Mouse (Mus musculus): ENCODE data around the gene Cfb.
"Not testable (repeated sequence)": the region's sequence is repeated elsewhere in the genome, so short reads cannot be mapped to it uniquely, and the experiment has no call there.

The Cfb gene

DNA sequence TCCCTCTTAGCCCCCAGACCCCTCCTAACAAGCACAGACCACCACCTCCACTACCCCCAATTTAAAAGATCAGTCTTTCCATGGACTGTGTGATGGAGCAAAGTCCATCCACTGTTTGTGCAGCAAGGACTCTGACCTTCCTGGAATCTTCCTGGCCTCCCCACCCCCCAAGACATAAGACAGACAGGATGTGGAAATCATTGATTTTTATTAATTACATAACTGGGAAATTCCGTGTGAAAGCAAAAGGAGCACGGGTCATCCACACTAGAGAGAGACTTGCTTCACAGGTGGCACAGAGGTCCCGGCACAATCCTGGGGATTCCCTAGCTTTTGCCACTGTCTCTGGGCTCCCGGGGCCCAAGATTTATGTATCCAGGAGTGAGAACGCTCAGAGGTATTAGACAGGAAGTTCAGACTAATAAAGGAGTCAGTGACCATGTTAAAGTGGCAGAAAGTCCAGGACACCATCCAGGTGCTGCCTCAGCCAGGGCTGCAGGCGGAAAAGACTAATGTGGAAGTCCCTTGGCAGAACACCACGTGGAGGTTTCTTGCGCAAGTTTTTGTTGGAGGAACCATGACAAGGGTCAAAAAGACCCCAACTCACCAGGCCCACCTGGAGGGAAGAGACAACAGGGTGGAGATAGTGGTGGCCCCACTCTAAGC is at the start of gene Cfb:
Gene Cfb (minus strand): TSS at position 103 of the 666 bp plus-strand sequence.
- in situ Hi-C loops (cut with MboI): no loop called here

DNA sequence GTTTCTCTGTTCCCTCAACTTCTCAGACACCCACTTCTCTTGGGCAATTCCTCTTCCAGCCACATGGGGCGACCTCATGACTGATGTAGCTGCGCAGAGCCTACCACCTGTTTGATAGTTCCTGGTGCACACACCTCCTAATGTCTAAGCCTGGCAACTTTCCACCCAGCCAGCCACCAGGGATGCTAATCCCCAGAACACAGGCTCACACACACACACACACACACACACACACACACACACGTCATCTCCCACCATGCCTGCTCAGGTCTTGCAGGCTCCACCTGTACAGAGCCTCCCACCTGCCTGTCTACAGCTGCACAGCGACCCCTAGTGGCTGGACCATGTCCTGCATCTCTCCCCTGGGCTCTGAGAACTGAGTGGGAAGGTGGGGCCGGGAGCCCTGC is 49.6 kb upstream of the Cfb start:
- in situ Hi-C loops (cut with MboI): loop anchor here (5.0 kb wide), 1 partner anchor 55 kb away; no protein-coding TSS in a partner anchor

- in situ Hi-C loops (cut with MboI): loop anchor here (5.0 kb wide), 1 partner anchor 54 kb away; no protein-coding TSS in a partner anchor
These were observed 48.7 kb upstream of the Cfb start for GRCm38 (mm10) chr17:34910982-34911381.

- in situ Hi-C loops (cut with MboI): no loop called here
These were observed 40.6 kb upstream of the Cfb start for GRCm38 (mm10) chr17:34902895-34903294.

- in situ Hi-C loops (cut with MboI): not testable (repeated sequence)
These were observed 39.6 kb upstream of the Cfb start for GRCm38 (mm10) chr17:34901948-34902347.

- in situ Hi-C loops (cut with MboI): not testable (repeated sequence)
These were observed 38.5 kb upstream of the Cfb start for GRCm38 (mm10) chr17:34900826-34901225.

- in situ Hi-C loops (cut with MboI): no loop called here
These were observed 37.5 kb upstream of the Cfb start for GRCm38 (mm10) chr17:34899890-34900243.

- in situ Hi-C loops (cut with MboI): no loop called here
These were observed 37.0 kb upstream of the Cfb start for GRCm38 (mm10) chr17:34899053-34899889.

- in situ Hi-C loops (cut with MboI): no loop called here
These were observed 36.4 kb upstream of the Cfb start for GRCm38 (mm10) chr17:34898706-34899052.

DNA sequence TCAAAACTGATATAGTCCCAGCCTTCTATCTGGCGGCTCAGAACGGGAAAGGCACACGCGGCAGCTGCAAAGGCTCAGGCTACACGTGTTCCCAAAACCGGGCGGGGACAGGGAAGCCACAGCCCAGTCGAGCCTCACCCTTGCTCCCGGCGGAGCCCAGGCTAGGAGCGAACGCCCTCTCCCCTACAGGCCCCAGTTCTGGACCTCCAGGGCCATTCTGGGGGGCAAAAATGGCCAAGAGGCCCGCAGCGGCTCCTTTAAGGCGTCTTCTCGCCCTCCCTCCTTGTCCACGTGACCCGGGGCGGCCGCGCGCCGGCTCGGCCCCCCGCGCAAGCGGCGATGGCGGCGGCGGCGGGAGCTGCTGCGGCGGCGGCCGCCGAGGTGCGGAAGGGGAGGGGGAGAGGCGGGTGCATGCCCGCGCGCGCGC is 35.9 kb upstream of the Cfb start, which contains the start of the genes C2 and Ehmt2:
Gene C2 (minus strand): TSS at position 106 of the 427 bp plus-strand sequence.
Gene Ehmt2 (plus strand): TSS at position 310 of the 427 bp plus-strand sequence.
- in situ Hi-C loops (cut with MboI): no loop called here

- in situ Hi-C loops (cut with MboI): no loop called here
These were observed 35.2 kb upstream of the Cfb start for GRCm38 (mm10) chr17:34897373-34898159.

DNA sequence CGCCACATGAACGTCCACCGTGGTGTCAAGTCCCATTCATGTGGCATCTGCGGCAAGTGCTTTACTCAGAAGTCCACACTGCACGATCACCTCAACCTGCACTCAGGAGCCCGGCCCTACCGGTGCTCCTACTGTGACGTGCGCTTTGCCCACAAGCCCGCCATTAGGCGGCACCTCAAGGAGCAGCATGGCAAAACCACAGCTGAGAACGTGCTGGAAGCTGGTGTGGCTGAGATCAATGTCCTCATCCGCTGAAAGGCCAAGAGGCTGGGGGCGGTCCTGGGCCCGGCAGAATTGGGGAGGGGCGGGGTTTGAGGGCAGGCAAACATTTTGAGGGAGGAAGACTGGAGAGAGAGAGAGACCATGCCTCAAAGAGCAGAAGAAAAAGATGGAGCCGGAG is 34.0 kb upstream of the Cfb start:
- in situ Hi-C loops (cut with MboI): no loop called here

DNA sequence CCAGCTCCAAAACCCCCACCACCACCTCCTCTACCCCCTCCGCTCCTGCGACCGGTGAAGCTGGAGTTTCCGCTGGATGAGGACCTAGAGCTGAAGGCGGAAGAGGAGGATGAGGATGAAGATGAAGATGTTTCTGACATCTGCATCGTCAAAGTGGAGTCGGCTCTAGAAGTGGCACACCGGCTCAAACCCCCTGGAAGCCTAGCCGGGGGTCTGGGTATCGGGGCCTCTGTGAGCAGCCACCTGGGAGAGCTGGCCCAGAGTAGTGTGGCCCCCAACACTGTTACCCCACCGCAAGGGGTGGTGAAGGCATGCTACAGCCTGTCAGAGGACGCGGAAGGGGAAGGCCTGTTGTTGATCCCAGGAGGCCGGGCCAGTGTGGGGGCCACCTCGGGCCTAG is 33.4 kb upstream of the Cfb start:
- in situ Hi-C loops (cut with MboI): no loop called here

DNA sequence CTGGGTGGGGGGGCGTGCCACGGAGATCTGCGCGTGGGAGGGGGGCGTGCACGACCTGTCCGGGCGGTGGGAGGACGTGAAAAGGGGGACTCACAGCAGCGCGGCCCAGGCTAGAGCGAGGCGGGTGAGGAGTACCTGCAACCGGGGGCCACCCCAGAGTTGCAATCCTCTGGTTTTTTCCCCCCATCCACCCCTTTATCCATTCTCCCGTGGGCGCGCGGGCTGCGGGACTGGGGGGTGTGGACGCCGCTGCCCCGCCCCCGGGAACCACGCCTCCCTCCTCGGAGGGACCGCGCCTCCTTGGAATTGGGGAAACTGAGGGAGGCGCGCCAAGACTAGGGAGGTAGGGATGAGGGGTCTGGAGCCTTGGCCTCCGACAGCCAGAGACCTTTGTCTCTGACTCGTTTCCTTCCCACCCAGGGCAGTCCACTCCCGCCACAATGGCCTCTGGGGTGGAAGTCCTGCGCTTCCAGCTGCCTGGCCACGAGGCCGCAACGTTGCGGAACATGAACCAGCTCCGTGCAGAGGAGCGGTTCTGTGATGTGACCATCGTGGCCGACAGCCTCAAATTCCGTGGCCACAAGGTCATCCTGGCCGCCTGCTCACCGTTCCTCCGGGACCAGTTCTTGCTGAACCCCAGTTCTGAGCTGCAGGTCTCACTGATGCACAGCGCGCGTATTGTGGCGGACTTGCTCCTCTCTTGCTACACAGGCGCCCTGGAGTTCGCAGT is 32.6 kb upstream of the Cfb start:
- in situ Hi-C loops (cut with MboI): no loop called here

DNA sequence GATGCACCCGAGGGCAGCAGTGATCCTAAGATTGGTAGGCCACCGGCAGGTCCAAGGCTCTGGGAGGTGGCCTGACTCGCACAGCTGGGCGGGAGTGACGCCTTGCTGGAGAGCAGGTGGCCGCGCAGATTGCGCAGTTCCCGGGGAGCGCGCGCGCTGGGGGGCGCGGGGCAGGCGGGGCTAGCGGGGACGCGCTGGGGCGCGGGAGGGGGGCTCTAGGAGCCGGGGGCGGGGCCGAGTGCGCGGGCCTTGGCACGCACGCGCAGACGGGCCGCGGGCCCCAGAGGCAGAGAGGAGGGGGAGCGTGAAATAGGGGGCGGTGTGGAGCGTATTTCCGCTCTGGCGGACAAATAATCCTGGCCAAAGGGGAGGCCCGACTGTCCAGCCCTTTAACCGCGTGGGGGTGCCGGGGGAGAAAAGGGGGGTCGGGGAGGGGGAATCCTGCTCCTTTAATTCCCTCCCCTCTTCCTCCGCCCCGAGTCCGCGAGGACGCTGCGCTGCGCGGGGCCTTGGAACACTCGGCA is 31.8 kb upstream of the Cfb start:
- in situ Hi-C loops (cut with MboI): no loop called here

- in situ Hi-C loops (cut with MboI): no loop called here
These were observed 30.9 kb upstream of the Cfb start for GRCm38 (mm10) chr17:34893072-34893824.

GRCm38 (mm10) chr17:34891377-34891776 is 29.1 kb upstream of the Cfb start:
- in situ Hi-C loops (cut with MboI): no loop called here

DNA sequence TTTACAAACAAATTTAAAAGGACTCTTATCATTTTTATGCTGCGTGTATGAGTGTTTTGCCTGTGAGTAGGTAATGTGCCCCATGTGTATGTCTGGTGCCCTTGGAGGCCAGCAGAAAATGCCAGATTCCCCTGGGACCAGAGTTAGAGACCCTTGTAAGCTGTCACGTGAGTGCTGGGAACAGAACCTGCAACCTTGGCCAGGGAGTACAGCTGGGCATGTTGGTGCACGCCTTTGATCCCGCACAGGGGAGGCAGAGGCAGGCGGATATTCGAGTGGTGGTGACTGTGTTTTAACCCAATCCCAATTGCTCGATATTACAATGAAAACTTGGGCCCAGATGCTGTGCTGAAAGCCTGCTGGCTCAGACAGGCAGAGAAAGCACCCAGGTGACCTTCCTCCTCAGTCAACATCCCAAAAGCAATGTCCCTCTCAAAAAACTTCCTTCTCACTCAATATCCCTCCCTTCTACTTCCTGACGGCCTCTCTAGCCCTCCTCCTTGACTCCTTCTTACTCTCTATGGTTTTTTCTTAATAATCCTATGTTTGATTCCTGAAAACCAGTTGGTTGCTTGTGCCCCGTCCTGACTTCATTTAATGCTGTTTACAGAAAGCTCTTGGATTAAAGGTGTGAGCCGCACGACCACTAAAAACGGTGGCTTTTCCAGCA is 27.9 kb upstream of the Cfb start:
- in situ Hi-C loops (cut with MboI): no loop called here

- in situ Hi-C loops (cut with MboI): no loop called here
These were observed 25.6 kb upstream of the Cfb start for GRCm38 (mm10) chr17:34887942-34888341.

DNA sequence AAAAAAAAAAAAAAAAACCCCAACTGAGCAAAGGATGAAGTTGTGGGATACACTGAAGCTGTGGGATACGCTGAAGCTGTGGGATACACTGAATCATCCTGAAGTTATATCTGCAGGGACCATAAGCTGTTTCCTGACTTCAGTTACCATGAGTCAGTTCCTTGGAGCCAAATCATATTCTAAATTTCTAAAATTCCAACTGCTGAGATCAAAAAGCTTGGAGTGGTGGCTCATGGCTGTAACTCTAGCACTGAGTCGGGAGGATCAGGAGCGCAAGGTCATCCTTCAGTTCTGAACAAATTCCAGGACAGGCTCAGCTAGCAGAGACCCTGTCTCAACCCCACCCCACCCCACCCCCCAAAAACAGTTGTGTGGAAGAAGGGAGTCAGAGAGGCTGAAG is 23.3 kb upstream of the Cfb start:
- in situ Hi-C loops (cut with MboI): no loop called here

Measured in mature B cell (primary cell).